Mouse (Mus musculus) testis, adult 2 months (tissue): ENCODE measurements at regions not wholly inside any gene's neighbourhood (a gene's known extent, or its start where the extent isn't known, plus 50 kb on each side); places are given as distances from the start of the nearest gene placed in this dataset.

Experiments used
- CTCF ChIP-seq: fragments of 200-500 bp; IDR thresholded peaks from 2 replicates; pipeline ENCODE4 v1.5.1; 2012; ENCODE audit warnings: low read depth, mild to moderate bottlenecking, inconsistent platforms, low read length, moderate library complexity; ENCODE audit not compliant: control insufficient read depth, insufficient read depth, insufficient replicate concordance
- POLR2A ChIP-seq: fragments of 200-500 bp; IDR thresholded peaks from 2 replicates; pipeline ENCODE4 v1.6.1; 2012; ENCODE audit warnings: low read depth, mild to moderate bottlenecking, inconsistent platforms, low read length, moderate library complexity; ENCODE audit not compliant: control insufficient read depth

DNA sequence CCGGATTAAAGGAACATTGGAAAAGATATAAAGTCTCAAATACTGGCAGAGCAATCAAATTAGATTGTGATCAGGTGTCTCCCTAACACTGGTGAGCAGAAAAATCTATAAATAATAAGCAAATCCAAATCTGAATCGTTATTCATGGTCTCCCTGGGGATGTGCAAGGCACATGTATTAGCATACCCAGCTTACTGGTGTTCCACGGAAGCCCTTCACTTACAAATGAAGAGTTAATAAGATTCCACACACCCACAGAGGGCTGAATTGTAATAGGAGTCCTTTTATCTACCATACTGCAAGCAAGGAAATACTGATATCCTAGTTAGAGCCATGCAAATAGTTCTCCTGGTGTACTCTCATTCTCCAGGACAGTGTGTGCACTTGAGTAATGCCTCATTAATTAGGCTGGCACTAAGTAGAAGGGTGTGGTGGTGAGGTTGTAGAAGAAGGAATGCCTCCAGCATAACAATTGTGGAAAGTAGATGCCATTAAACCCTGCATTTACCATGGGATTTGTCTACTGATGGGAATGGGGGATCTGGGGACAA, 540.8 kb downstream of the Adra2a start:
- no peak for TF ChIP-seq POLR2A
- no peak for TF ChIP-seq CTCF
